Mouse (Mus musculus): ENCODE data around the gene Baiap2. TPM values are rescaled to one million over a fixed set of nuclear protein-coding genes. Genes with fewer than 3 reads are reported as not detected.

Gene Baiap2
- polyA plus RNA-seq, 1 experiment from 2014 or later = 4.2 TPM

DNA sequence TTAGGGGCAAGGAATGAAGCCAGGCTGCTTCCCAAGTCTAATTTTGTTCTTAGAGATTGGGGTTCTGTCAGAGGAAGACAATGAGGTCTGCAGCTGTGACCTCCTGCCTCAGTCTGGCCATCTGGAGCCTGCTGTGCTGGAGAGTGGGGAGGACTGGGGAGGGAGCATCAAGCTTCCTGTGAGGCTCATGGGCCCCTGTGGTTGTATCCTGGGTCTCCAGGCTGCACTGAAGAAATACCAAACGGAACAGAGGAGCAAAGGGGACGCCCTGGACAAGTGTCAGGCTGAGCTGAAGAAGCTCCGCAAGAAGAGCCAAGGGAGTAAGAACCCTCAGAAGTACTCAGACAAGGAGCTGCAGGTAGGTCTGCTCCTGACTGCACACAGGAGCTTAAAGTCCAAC is 39.2 kb downstream of the Baiap2 start:
- Histone ChIP-seq H3K27me3 (replicated peaks; ENCODE audit: control insufficient read depth, insufficient read depth, low read length) (no peaks in the 10 kb centered on the region), H3K4me2 (replicated peaks; ENCODE audit: low read depth) (no peak overlapping the region), H3K4me3 (ENCODE audit: low read depth, low read length) (no peak overlapping the region), H3K9me3 (ENCODE audit: control insufficient read depth) (no peaks in the 10 kb centered on the region), H3K4me1 (replicated peaks; ENCODE audit: control insufficient read depth, insufficient read depth, low read length) (no peaks in the 10 kb centered on the region), H3K9ac (ENCODE audit: low read depth, low read length) (no peak overlapping the region), H3K27ac (ENCODE audit: low read depth, low read length) (no peak overlapping the region), H3K36me3 (ENCODE audit: control insufficient read depth, insufficient read depth) (peaks cover 7% of the 10 kb centered on the region; the same call in 1 of the 2 replicates)
- no peak for ATAC-seq
- 85% methylated on average over 3 of the region's 3 CpGs for WGBS
- no peak for TF ChIP-seq CTCF (IDR thresholded peaks at IDR 0.05; ENCODE audit: low read depth)

DNA sequence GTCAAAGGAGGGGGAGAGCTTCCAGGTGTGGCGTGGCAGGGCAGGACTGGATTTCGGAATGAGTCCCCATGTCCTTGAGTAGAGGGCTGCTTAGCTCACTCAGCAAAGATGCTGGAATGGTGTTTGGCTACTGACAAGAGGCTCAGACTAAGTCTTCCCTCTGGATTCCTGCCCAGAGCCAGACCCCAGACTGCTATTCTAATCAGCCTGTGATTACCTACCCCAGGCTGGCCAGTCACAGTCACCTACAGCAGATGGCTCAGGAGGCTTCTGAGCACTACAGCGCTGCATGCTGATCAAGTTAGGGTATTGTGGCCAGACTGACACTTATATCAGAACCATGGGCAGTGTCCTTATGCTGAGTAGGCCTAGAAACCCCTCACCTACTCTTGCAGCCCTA is 39.7 kb downstream of the Baiap2 start:
- 100% methylated on average over 3 of the region's 3 CpGs for WGBS
- no peak overlapping the region; the same call in 1 of the 2 replicates for H3K27ac ChIP-seq (ENCODE audit: low read depth, low read length)
- H3K27me3 ChIP-seq (replicated peaks; ENCODE audit: control insufficient read depth, insufficient read depth, low read length) = no peaks in the 10 kb centered on the region
- H3K9ac ChIP-seq (ENCODE audit: low read depth, low read length) = no peak overlapping the region
- H3K4me1 ChIP-seq (replicated peaks; ENCODE audit: control insufficient read depth, insufficient read depth, low read length) = no peaks in the 10 kb centered on the region
- H3K4me3 ChIP-seq (ENCODE audit: low read depth, low read length) = no peak overlapping the region
- H3K36me3 ChIP-seq (ENCODE audit: control insufficient read depth, insufficient read depth) = peaks cover 7% of the 10 kb centered on the region; the same call in 1 of the 2 replicates
- H3K9me3 ChIP-seq (ENCODE audit: control insufficient read depth) = no peaks in the 10 kb centered on the region
- no peak overlapping the region for H3K4me2 ChIP-seq (replicated peaks; ENCODE audit: low read depth)
- no peak for TF ChIP-seq CTCF (IDR thresholded peaks at IDR 0.05; ENCODE audit: low read depth)
- ATAC-seq = no peak

DNA sequence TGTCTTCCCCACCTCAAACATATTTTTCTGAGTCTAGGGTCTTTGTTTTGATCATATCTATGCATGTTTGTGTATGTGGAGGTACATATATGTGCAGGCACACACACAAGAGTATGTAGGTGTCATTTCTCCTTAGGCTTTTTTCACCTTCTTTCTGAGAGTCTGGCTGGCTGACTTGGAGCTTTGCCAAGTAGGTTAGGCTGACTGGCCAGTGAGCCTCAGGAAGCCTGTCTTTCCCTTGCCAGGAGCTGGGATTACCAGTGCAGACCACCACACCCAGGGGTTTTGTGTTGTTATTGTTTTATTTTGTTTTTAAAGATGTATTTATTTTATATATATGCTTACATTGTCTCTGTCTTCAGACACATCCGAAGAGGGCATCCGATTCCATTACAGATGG is 40.6 kb downstream of the Baiap2 start:
- Histone ChIP-seq H3K4me1 (replicated peaks; ENCODE audit: control insufficient read depth, insufficient read depth, low read length) (no peaks in the 10 kb centered on the region), H3K9me3 (ENCODE audit: control insufficient read depth) (no peaks in the 10 kb centered on the region), H3K27ac (ENCODE audit: low read depth, low read length) (no peak overlapping the region), H3K4me3 (ENCODE audit: low read depth, low read length) (no peak overlapping the region), H3K9ac (ENCODE audit: low read depth, low read length) (no peak overlapping the region), H3K27me3 (replicated peaks; ENCODE audit: control insufficient read depth, insufficient read depth, low read length) (no peaks in the 10 kb centered on the region), H3K4me2 (replicated peaks; ENCODE audit: low read depth) (no peak overlapping the region), H3K36me3 (ENCODE audit: control insufficient read depth, insufficient read depth) (peaks cover 7% of the 10 kb centered on the region; the same call in 1 of the 2 replicates)
- WGBS = 92% methylated on average over 2 of the region's 2 CpGs
- ATAC-seq = no peak
- TF ChIP-seq CTCF (IDR thresholded peaks at IDR 0.05; ENCODE audit: low read depth) = no peak

DNA sequence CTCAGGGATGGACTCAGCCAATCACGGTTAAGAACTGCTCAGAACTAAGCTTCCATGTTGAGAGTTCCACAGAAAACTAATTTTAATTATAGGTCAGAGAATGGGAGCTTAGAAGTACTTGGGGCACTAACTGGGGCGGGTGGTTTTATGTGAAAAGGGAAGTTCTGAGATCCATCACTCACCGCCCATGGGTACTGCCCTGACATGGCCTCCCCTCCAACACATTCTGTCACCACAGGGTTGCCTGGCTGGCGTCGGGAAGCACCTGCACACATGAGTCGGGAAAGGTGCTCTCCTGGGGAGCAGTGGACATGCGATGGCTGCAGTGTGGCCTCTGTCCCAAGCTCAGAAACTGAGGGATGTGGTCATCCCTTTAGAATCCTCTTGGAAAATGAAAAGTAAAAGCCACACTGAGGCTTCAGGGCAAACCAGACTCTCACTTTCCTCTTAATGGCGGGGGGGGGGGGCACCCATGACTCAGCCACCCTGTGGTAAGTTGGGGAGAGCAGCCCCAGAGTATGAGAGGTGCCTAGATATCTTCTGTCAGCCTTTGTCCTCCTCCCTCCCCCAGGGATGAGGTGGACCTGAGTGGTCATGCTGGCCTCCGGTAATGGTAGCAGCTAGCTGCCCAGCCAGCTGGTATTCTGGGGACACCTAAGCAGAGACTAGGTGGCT is 44.3 kb downstream of the Baiap2 start:
- Histone ChIP-seq H3K36me3 (ENCODE audit: control insufficient read depth, insufficient read depth) (no peaks in the 10 kb centered on the region; the same call in 1 of the 2 replicates), H3K4me3 (ENCODE audit: low read depth, low read length) (no peak overlapping the region), H3K9me3 (ENCODE audit: control insufficient read depth) (no peaks in the 10 kb centered on the region), H3K27me3 (replicated peaks; ENCODE audit: control insufficient read depth, insufficient read depth, low read length) (no peaks in the 10 kb centered on the region), H3K4me1 (replicated peaks; ENCODE audit: control insufficient read depth, insufficient read depth, low read length) (0 out of 2 replicates have a peak, but pooled peaks cover 4% of the 10 kb centered on the region), H3K9ac (ENCODE audit: low read depth, low read length) (no peak overlapping the region), H3K27ac (ENCODE audit: low read depth, low read length) (no peak overlapping the region), H3K4me2 (replicated peaks; ENCODE audit: low read depth) (no peak overlapping the region)
- ATAC-seq = no peak
- TF ChIP-seq CTCF (IDR thresholded peaks at IDR 0.05; ENCODE audit: low read depth) = no peak
- WGBS = 91% methylated on average over 9 of the region's 9 CpGs

DNA sequence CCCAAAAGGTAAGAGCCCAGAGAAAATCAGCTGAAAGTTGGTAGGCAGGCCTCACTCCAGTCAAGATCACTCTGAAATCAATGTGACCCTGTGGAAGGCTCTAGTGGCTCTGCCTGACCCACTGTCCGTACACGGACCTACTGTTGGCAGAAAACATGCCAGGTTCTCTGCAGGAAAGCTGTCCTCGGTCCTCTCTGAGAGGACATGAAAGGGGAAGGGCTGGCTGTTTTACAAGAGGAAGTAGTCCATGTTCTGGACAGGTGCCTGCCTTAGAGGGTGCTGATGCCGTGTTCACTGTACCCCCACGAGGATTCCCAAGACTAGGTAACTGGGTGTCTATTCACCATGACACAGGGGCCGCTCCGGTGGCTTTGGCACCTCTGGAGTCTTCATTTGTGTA is 45.3 kb downstream of the Baiap2 start:
- Histone ChIP-seq H3K27ac (ENCODE audit: low read depth, low read length) (no peak overlapping the region), H3K36me3 (ENCODE audit: control insufficient read depth, insufficient read depth) (no peaks in the 10 kb centered on the region; the same call in 1 of the 2 replicates), H3K4me2 (replicated peaks; ENCODE audit: low read depth) (no peak overlapping the region), H3K27me3 (replicated peaks; ENCODE audit: control insufficient read depth, insufficient read depth, low read length) (no peaks in the 10 kb centered on the region), H3K9me3 (ENCODE audit: control insufficient read depth) (no peaks in the 10 kb centered on the region), H3K9ac (ENCODE audit: low read depth, low read length) (no peak overlapping the region), H3K4me1 (replicated peaks; ENCODE audit: control insufficient read depth, insufficient read depth, low read length) (0 out of 2 replicates have a peak, but pooled peaks cover 4% of the 10 kb centered on the region), H3K4me3 (ENCODE audit: low read depth, low read length) (no peak overlapping the region)
- 79% methylated on average over 7 of the region's 7 CpGs for WGBS
- ATAC-seq = no peak
- TF ChIP-seq CTCF (IDR thresholded peaks at IDR 0.05; ENCODE audit: low read depth) = no peak

DNA sequence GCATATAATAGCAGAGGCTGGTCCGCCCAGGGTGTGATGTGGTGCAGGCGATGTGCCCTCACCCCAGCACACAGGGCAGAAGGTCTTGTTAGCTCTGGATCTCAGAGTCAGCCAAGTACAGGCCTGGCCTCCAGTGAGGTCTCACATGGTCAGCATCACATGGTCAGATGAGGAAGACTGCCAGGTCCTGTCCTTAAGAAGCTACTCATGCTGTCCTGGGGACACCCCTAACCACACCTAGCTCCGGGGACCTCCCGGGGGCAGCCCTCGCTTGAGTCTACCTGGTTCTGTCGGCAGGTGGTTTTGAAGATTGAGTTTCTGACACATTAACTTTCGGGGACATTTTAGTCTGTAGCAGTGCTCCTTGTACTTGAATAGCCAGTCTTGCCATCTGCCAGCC is 45.8 kb downstream of the Baiap2 start:
- ATAC-seq = no peak
- H3K4me2 ChIP-seq (replicated peaks; ENCODE audit: low read depth) = no peak overlapping the region
- no peak for TF ChIP-seq CTCF (IDR thresholded peaks at IDR 0.05; ENCODE audit: low read depth)
- WGBS = 89% methylated on average over 7 of the region's 7 CpGs
- H3K4me3 ChIP-seq (ENCODE audit: low read depth, low read length) = no peak overlapping the region
- 0 out of 2 replicates have a peak, but pooled peaks cover 4% of the 10 kb centered on the region for H3K4me1 ChIP-seq (replicated peaks; ENCODE audit: control insufficient read depth, insufficient read depth, low read length)
- no peak overlapping the region for H3K9ac ChIP-seq (ENCODE audit: low read depth, low read length)
- no peaks in the 10 kb centered on the region; the same call in 1 of the 2 replicates for H3K36me3 ChIP-seq (ENCODE audit: control insufficient read depth, insufficient read depth)
- no peak overlapping the region for H3K27ac ChIP-seq (ENCODE audit: low read depth, low read length)
- no peaks in the 10 kb centered on the region for H3K27me3 ChIP-seq (replicated peaks; ENCODE audit: control insufficient read depth, insufficient read depth, low read length)
- H3K9me3 ChIP-seq (ENCODE audit: control insufficient read depth) = no peaks in the 10 kb centered on the region
